Mouse (Mus musculus): ENCODE data around the gene Gm16181.

Gm16181 gene

GRCm38 (mm10) chr17:35195631-35196320, 24.9 kb upstream of the Gm16181 start:
- no peak for DNase-seq (ENCODE audit: low read depth, low spot score)

- DNase-seq (ENCODE audit: low read depth, low spot score): no peak
Observed at GRCm38 (mm10) chr17:35196321-35196641, 24.4 kb upstream of the Gm16181 start.

- no peak for DNase-seq (ENCODE audit: low read depth, low spot score)
Observed at GRCm38 (mm10) chr17:35197126-35197525, 23.5 kb upstream of the Gm16181 start.

- DNase-seq (ENCODE audit: low read depth, low spot score): no peak
Observed at GRCm38 (mm10) chr17:35198029-35198428, 22.6 kb upstream of the Gm16181 start.

- no peak for DNase-seq (ENCODE audit: low read depth, low spot score)
Observed at GRCm38 (mm10) chr17:35198946-35199345, 21.7 kb upstream of the Gm16181 start.

GRCm38 (mm10) chr17:35200398-35200797, 20.2 kb upstream of the Gm16181 start:
- peak; percentile 40 for DNase-seq (ENCODE audit: low read depth, low spot score)

GRCm38 (mm10) chr17:35201128-35201527, 19.5 kb upstream of the Gm16181 start:
- DNase-seq (ENCODE audit: low read depth, low spot score): no peak

GRCm38 (mm10) chr17:35201787-35202186, 18.8 kb upstream of the Gm16181 start, which contains the start of gene Tnf:
Gene Tnf (minus strand): TSS chr17:35202007.
- no peak for DNase-seq (ENCODE audit: low read depth, low spot score)

- no peak for DNase-seq (ENCODE audit: low read depth, low spot score)
Observed at GRCm38 (mm10) chr17:35202442-35202841, 18.2 kb upstream of the Gm16181 start.

GRCm38 (mm10) chr17:35204494-35205379, 15.9 kb upstream of the Gm16181 start, which contains the start of gene Lta:
Gene Lta (minus strand): TSS chr17:35205351.
- DNase-seq (ENCODE audit: low read depth, low spot score): no peak

- DNase-seq (ENCODE audit: low read depth, low spot score): no peak
Observed at GRCm38 (mm10) chr17:35205380-35205769, 15.3 kb upstream of the Gm16181 start.

GRCm38 (mm10) chr17:35209785-35210535, 10.7 kb upstream of the Gm16181 start:
- no peak for DNase-seq (ENCODE audit: low read depth, low spot score)

- DNase-seq (ENCODE audit: low read depth, low spot score): no peak
Observed at GRCm38 (mm10) chr17:35210593-35210992, 10.0 kb upstream of the Gm16181 start.

GRCm38 (mm10) chr17:35213071-35213470, 7.6 kb upstream of the Gm16181 start:
- no peak for DNase-seq (ENCODE audit: low read depth, low spot score)

- no peak for DNase-seq (ENCODE audit: low read depth, low spot score)
Observed at GRCm38 (mm10) chr17:35218516-35219193, 2.0 kb upstream of the Gm16181 start.

GRCm38 (mm10) chr17:35219601-35220041, 1.0 kb upstream of the Gm16181 start:
- no peak for DNase-seq (ENCODE audit: low read depth, low spot score)

GRCm38 (mm10) chr17:35222299-35222698, 1.7 kb downstream of the Gm16181 start:
- DNase-seq (ENCODE audit: low read depth, low spot score): no peak

GRCm38 (mm10) chr17:35224641-35225040, 4.0 kb downstream of the Gm16181 start:
- no peak for DNase-seq (ENCODE audit: low read depth, low spot score)

GRCm38 (mm10) chr17:35225456-35225855, 4.8 kb downstream of the Gm16181 start:
- DNase-seq (ENCODE audit: low read depth, low spot score): peak; percentile 85

- no peak for DNase-seq (ENCODE audit: low read depth, low spot score)
Observed at GRCm38 (mm10) chr17:35226561-35227046, 6.0 kb downstream of the Gm16181 start.

GRCm38 (mm10) chr17:35231022-35231421, 10.4 kb downstream of the Gm16181 start:
- DNase-seq (ENCODE audit: low read depth, low spot score): no peak
